Mouse (Mus musculus): Measurements from ENCODE around the gene Arhgef19. TPM values are rescaled to one million over a fixed set of nuclear protein-coding genes. Genes with fewer than 3 reads are reported as not detected.

Arhgef19 gene
- total RNA-seq, 2 experiments from 2014 or later, result 9.2 to 10.5 TPM

DNA sequence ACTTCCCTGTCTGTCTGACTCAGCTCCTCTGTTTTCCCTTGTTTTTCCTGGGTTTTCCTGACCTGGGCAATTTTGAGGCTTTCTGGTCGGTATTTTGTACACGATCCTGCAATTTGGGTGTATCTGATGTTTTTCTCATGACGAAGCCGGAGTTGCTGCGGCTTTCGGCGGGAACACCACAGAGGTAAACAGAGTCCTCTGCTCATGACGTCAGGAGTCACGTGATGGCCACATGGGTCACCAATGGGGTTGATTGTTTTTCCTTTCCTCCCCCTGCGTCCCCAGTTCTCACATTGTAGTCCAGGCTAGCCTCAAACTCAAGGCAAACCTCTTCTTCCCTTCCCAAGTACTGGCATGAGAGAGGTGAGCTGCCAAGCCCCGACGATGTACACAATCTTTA lies 20.1 kb downstream of the Arhgef19 start:
- no peak for DNase-seq (ENCODE audit: low spot score in 2 of 2)
- intact Hi-C loops (cut with DNase I), result no loop called here

GRCm38 (mm10) chr4:141260007-141260723 lies 20.9 kb downstream of the Arhgef19 start:
- intact Hi-C loops (cut with DNase I), result no loop called here
- DNase-seq (ENCODE audit: low spot score in 2 of 2), result no peak

GRCm38 (mm10) chr4:141262906-141263637 lies 23.8 kb downstream of the Arhgef19 start:
- intact Hi-C loops (cut with DNase I), result no loop called here
- DNase-seq (ENCODE audit: low spot score in 2 of 2), result no peak

GRCm38 (mm10) chr4:141265979-141266637 lies 26.8 kb downstream of the Arhgef19 start:
- no peak for DNase-seq (ENCODE audit: low spot score in 2 of 2)
- intact Hi-C loops (cut with DNase I), result loop anchor here (2.0 kb wide), 1 partner anchor 123 kb away; no protein-coding TSS in a partner anchor

DNA sequence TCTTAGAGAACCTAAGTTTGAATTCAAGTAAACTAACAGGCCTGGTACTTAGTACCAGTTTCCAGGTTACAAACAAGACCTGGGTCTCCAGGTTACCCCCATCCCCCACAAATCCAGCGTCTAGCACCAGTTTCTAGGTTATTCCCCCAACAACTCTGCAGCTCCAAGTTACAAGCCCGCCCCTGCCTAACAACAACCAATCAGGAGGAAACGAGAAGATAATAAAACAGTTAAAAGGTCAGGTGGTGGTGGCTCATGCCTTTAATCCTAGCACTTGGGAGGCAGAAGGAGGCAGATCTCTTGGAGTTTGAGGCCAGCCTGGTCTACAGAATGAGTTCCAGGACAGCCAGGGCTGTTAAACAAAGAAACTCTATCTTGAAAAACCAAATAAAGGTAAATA lies 28.0 kb downstream of the Arhgef19 start:
- intact Hi-C loops (cut with DNase I), result loop anchor here (2.0 kb wide), 1 partner anchor 124 kb away; no protein-coding TSS in a partner anchor
- no peak for DNase-seq (ENCODE audit: low spot score in 2 of 2)

- intact Hi-C loops (cut with DNase I), result loop anchor here (2.0 kb wide), 1 partner anchor 125 kb away; no protein-coding TSS in a partner anchor
- peak; percentile 75 to 87 for DNase-seq (ENCODE audit: low spot score in 2 of 2)
Observed at GRCm38 (mm10) chr4:141267837-141268236, 28.5 kb downstream of the Arhgef19 start.

DNA sequence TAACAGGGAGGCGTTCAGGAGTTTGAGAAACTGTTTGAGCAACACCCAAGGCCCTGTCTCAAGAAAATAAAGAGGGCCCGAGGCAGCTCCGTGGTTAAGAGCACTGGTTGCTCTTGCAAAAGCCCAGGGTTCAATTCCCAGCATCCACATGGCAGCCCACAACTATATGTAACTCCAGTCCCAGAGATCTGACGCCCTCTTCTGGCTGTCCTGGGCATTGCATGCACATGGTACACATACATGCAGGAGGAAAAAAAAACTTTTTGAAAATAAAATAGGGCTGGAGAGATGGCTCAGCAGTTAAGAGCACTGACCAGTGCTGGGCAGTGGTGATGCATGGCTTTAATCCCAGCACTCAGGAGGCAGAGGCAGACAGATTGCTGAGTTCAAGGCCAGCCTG lies 29.1 kb downstream of the Arhgef19 start:
- intact Hi-C loops (cut with DNase I), result no loop called here
- DNase-seq (ENCODE audit: low spot score in 2 of 2), result no peak

DNA sequence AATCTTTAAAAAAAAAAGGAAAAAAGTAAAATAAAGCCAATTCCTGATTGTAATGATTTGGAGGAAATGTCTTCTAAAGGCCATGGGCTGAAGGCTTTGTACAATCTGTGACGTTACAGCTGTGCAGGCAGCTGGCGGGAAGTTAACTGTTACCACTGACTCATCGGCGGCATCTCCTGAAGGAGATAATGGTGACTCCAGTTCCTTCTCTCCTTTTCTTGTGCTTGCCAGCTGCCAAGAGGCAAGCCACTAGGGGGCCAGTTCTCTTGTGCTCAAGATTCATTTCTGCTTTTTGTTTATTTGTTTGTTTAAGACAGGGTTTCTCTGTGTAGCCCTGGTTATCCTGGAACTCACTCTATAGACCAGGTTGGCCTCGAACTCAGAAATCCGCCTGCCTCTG lies 29.8 kb downstream of the Arhgef19 start:
- intact Hi-C loops (cut with DNase I), result no loop called here
- no peak for DNase-seq (ENCODE audit: low spot score in 2 of 2)

GRCm38 (mm10) chr4:141270201-141270940 lies 31.1 kb downstream of the Arhgef19 start:
- intact Hi-C loops (cut with DNase I), result no loop called here
- DNase-seq (ENCODE audit: low spot score in 2 of 2), result no peak

- intact Hi-C loops (cut with DNase I), result no loop called here
- DNase-seq (ENCODE audit: low spot score in 2 of 2), result no peak
Observed at GRCm38 (mm10) chr4:141271228-141271627, 31.9 kb downstream of the Arhgef19 start.

DNA sequence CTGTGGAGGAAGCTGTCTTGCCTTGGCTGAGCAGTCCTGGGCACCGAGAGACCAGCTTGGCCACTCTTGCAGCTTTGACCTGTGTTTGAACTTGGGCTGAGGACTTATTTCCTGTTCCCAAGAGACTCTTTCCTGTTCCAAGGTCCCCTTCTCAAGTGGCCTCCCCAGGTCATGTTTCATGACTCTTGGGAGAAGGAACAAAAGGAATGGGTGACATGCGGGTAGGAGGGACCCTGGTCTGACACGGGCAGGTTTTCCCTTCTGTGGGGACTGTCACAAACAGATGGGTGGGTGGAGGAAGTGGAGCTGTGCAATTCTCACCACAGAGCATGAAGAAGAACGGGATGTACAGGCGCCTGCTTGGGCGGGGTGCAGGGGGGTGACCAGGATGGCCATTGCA lies 32.4 kb downstream of the Arhgef19 start:
- no peak for DNase-seq (ENCODE audit: low spot score in 2 of 2)
- intact Hi-C loops (cut with DNase I), result no loop called here

GRCm38 (mm10) chr4:141272878-141273277 lies 33.6 kb downstream of the Arhgef19 start:
- intact Hi-C loops (cut with DNase I), result loop anchor here (1.0 kb wide), 1 partner anchor 90 kb away; no protein-coding TSS in a partner anchor

GRCm38 (mm10) chr4:141273296-141273695 lies 34.0 kb downstream of the Arhgef19 start:
- DNase-seq (ENCODE audit: low spot score in 2 of 2), result peak; percentile 57 to 72
- intact Hi-C loops (cut with DNase I), result loop anchor here (1.0 kb wide), 1 partner anchor 90 kb away; no protein-coding TSS in a partner anchor

More at GRCm38 (mm10) chr4:141272878-141273277, 33.6 kb downstream of the Arhgef19 start:
- DNase-seq (ENCODE audit: low spot score in 2 of 2), result no peak

DNA sequence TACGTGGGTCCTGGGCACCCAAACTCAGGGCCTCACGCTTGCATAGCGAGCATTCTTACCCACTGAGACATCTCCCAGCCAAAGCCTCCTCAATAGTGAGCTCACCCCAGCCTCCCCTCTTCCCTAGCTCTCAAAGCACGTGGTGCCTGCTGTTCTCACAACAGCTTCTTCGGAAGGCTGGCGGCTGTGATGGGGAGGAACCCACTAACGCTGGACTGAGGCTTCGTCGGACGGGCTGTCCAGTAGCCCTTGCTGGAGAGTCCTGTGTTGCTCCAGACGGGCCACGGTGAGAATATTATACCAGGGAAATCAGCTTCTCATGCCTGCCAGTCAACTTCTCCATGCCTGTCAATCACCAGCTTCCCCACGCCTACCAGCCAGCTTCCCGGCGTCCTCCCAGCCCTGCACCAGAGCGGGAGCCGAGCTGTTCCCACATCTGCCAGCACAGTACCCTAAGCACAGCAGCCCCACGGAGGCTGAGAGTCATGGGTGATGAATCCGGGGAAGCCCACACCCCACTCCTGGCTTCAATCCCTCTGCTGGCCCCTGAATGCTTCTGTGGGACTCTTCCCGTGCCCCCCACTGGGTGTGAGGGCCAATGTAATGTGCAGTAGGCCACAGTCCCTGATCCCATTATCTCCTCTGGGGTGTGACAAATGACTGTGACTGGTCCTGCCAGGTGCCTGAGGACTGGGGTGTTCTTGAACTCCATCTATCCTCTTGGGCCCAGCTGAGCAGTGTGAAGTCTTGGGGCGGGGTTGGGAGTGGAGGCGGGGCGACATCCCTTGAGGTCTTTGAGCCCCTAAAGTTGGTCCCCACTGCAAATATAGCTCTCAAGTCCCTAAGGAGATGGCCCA lies 35.4 kb downstream of the Arhgef19 start:
- no peak for DNase-seq (ENCODE audit: low spot score in 2 of 2)
- intact Hi-C loops (cut with DNase I), result no loop called here

GRCm38 (mm10) chr4:141277157-141277556 lies 37.9 kb downstream of the Arhgef19 start:
- DNase-seq (ENCODE audit: low spot score in 2 of 2), result no peak
- intact Hi-C loops (cut with DNase I), result no loop called here

DNA sequence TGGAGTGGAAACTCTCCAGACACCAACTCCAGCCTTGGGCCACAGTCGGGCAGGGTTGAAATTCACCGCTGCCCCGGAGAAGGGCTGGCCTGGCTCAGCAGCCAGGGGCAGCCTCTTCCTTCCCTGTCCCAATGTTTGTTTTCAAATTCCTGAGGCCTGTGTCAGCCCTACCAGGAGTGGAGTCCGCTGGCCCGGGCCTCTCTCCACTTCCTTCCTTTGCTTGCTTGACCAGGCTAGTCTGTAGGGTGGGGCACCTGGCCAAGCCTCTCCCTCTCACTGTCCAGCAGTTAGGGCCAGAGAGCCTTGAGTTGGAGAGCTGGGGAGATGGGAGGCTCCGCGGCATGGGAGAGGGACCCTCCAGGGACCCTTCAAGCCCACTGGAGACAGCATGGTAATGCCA lies 38.9 kb downstream of the Arhgef19 start:
- DNase-seq (ENCODE audit: low spot score in 2 of 2), result no peak
- intact Hi-C loops (cut with DNase I), result no loop called here

DNA sequence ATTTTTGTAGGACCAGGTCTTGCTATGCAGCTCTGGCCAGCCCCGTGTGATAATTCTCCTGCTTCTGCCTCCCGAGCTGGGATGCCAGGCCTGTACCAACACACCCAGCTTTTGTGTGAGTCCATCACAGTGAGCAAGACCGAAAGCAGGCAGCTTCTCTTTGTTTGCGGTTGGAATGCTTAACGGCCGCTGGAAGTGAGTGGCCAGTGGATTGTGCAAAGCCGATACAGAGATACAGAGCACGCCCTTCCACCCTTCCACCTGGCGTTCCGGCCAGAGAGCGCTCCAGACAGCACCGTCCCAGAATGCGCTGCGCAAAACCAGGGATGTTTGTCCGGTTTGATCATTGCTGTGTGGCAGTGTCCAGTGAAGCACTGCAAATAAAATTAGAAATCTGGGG lies 40.0 kb downstream of the Arhgef19 start:
- no peak for DNase-seq (ENCODE audit: low spot score in 2 of 2)
- intact Hi-C loops (cut with DNase I), result no loop called here

DNA sequence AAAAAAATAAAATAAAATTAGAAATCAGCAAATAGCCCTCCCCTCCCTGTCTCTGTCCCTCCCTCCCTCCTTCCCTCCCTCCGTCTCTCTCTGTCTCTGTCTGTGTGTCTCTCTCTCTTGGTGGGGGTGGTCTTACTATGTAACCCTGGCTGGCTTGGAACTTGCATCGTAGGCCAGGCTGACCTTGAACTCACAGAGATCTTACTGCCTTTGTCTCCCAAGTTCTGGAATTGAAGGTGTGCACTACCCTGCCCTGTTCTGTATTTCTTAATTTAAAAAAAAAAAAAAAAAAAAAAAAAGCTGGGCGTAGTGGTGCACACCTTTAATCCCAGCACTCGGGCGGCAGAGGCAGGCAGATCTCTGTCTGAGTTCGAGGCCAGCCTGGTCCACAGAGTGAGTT lies 40.5 kb downstream of the Arhgef19 start:
- intact Hi-C loops (cut with DNase I), result no loop called here
- DNase-seq (ENCODE audit: low spot score in 2 of 2), result no peak

DNA sequence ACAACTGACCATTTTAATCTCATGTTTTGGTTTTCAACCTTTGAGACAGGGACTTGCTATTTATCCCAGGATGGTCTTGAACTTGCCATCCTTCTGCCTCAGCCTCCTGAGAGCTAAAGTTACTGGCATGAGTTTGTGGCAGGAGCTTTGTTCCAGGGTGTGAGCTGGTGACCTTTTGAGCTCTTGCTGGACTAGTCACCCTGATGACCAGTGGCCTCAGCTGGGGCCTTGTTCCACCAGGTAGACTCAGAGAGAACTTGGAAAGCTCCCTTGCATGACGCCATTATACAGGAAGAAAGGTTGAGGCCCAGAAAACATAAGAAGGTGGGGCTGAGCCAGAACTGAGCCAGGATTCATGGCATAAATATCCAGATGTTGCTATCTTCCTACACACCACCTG lies 41.2 kb downstream of the Arhgef19 start:
- DNase-seq (ENCODE audit: low spot score in 2 of 2), result no peak
- intact Hi-C loops (cut with DNase I), result no loop called here
